Mouse (Mus musculus): ENCODE results near the gene Fyco1.
"Not testable (repeated sequence)": the region's sequence is repeated elsewhere in the genome, so short reads cannot be mapped to it uniquely, and the experiment has no call there.

The Fyco1 gene

GRCm38 (mm10) chr9:123814326-123814725 lies 37.4 kb downstream of the Fyco1 start:
- no peak for DNase-seq

GRCm38 (mm10) chr9:123811831-123812230 lies 39.9 kb downstream of the Fyco1 start:
- DNase-seq: no peak

GRCm38 (mm10) chr9:123808583-123808982 lies 43.1 kb downstream of the Fyco1 start:
- DNase-seq: no peak

- DNase-seq: no peak
Measured at GRCm38 (mm10) chr9:123806267-123806666, 45.4 kb downstream of the Fyco1 start, which contains the start of gene Cxcr6. TSS of gene Cxcr6 (plus strand) at chr9:123806475.

GRCm38 (mm10) chr9:123805241-123805640 lies 46.5 kb downstream of the Fyco1 start:
- DNase-seq: no peak

- no peak for DNase-seq
Measured at GRCm38 (mm10) chr9:123802896-123803295, 48.8 kb downstream of the Fyco1 start.

- no peak for DNase-seq
Measured at GRCm38 (mm10) chr9:123802421-123802820, 49.3 kb downstream of the Fyco1 start.

- no peak for DNase-seq
Measured at GRCm38 (mm10) chr9:123801527-123801926, 50.2 kb downstream of the Fyco1 start.

- DNase-seq: peak; percentile 17
Measured at GRCm38 (mm10) chr9:123796174-123796573, 55.5 kb downstream of the Fyco1 start.

GRCm38 (mm10) chr9:123788855-123789529 lies 62.7 kb downstream of the Fyco1 start:
- no peak for DNase-seq

GRCm38 (mm10) chr9:123773299-123773698 lies 78.4 kb downstream of the Fyco1 start:
- DNase-seq: not testable (repeated sequence)

GRCm38 (mm10) chr9:123769532-123769931 lies 82.2 kb downstream of the Fyco1 start:
- no peak for DNase-seq

GRCm38 (mm10) chr9:123768443-123768842 lies 83.3 kb downstream of the Fyco1 start:
- no peak for DNase-seq

GRCm38 (mm10) chr9:123766996-123767395 lies 84.7 kb downstream of the Fyco1 start:
- DNase-seq: no peak

- no peak for DNase-seq
Measured at GRCm38 (mm10) chr9:123763771-123764170, 87.9 kb downstream of the Fyco1 start.

GRCm38 (mm10) chr9:123762886-123763285 lies 88.8 kb downstream of the Fyco1 start:
- no peak for DNase-seq

GRCm38 (mm10) chr9:123760806-123761205 lies 90.9 kb downstream of the Fyco1 start:
- no peak for DNase-seq

GRCm38 (mm10) chr9:123758645-123759044 lies 93.1 kb downstream of the Fyco1 start:
- DNase-seq: no peak

- DNase-seq: no peak
Measured at GRCm38 (mm10) chr9:123758156-123758555, 93.5 kb downstream of the Fyco1 start.

- DNase-seq: no peak
Measured at GRCm38 (mm10) chr9:123757326-123757725, 94.4 kb downstream of the Fyco1 start.

GRCm38 (mm10) chr9:123756752-123757151 lies 94.9 kb downstream of the Fyco1 start:
- no peak for DNase-seq

- DNase-seq: no peak
Measured at GRCm38 (mm10) chr9:123754333-123754732, 97.4 kb downstream of the Fyco1 start.

GRCm38 (mm10) chr9:123749687-123750086 lies 102.0 kb downstream of the Fyco1 start:
- DNase-seq: not testable (repeated sequence)

- no peak for DNase-seq
Measured at GRCm38 (mm10) chr9:123740799-123741198, 110.9 kb downstream of the Fyco1 start.
